Mouse (Mus musculus): ENCODE data around the gene Tmem88.

Gene Tmem88

GRCm38 (mm10) chr11:69416921-69417448, 19.0 kb upstream of the Tmem88 start:
- CTCF ChIA-PET = no interaction called here

DNA sequence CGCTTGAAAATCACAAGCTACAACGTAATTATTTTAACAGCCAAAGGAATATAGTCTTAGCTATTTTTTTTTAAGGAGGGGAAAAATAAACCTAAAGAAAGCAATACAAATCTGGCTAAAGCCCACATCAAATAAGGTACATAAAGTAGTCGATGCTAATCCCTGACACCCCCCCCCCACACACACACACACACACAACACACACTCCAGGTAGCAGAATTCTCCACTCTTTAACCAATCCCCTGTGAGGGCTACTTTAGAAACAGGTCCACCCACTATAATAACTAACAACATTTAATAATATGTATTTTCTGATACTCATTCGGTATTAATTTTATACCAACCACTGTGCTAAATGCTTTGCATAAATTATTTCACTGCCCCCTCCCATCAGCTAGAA, 18.5 kb upstream of the Tmem88 start:
- CTCF ChIA-PET = no interaction called here

DNA sequence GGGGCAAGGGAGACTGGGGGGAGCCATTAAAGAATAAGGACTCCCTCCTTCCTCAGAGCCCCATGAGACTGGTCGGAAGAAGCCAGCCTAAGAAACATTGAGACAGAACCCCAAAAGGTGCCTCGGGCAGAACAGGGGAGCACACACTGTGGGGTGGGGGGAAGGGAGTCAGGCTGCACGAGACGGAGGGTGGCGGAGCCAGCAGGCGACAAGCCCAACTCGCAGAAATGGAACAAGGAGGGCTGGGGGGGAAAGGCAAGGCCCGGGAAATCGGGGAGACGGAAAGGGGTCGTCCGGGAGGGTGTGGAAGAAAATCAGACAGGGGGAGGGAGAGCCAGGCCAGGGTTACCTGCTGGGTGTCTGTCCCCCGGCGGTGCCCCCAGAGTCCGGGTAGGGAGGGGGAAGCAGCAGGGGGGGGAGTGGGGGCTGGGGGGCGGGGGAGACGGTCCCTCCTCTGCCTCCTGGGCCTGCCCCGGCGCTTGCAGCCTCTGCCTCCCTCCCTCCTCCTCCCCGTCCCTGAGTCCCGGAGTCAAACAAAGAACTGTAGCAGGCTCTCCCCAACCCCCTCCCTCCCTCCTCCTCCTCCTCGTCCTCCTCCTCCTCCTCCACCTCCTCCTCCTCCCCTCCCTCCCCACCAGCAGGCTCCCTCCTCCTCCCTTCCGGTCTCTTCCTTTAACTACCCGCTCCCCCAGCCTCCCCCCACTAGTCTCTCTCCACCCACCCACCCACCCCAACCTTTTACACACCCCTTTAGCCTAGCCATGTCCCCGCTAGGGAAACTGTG, 17.8 kb upstream of the Tmem88 start:
- CTCF ChIA-PET = no interaction called here

- CTCF ChIA-PET = no interaction called here
Observed at GRCm38 (mm10) chr11:69415327-69415667, 17.3 kb upstream of the Tmem88 start.

DNA sequence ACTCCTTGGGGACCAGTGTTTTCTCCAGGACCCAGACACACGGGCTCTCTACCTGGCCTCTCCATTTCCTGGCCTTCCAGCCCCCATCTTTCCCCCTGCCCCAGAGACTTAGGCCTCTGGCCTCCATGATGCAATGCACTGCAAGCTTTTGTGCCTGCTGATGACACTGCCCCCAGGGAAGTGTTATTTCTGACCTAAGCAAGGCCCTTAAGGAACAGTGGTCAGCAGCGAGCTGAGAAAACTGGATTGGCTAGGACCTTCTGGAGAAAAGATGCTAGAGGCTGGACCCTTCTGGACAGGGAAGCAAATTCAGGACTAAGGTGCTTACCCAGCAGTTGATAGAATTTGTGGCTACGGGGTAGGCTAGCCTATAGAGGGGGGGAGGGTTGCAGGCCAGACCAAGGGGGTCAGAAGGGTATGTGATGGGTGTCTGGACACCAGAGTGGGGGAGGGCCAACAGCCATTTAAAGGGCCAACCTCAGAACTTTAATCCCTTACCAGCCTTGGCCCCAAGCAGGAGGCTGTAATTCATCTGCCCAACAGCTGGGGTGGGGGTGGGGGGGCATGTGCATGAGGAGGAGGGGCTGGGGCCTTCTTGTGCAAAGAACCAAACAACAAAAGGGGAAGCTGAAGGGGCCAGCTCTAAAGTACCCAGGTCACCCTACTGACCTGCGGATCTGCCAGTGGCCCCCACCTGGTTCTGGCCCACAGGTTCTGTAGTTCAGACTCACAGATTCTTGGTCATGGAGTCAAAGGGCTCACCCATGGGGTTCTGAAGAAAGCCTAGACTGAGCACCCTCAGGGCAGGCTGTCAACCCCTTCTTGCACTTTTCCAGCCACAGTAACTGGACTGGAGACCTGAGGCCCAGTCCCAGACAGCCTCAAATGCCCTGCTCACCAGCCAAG, 16.6 kb upstream of the Tmem88 start:
- CTCF ChIA-PET = interaction anchor here (0.5 to 0.8 kb wide), 3 partner anchors 10 to 199 kb away, joined by 3 to 7 read pairs (median 3); partner anchors contain the start of gene Naa38

DNA sequence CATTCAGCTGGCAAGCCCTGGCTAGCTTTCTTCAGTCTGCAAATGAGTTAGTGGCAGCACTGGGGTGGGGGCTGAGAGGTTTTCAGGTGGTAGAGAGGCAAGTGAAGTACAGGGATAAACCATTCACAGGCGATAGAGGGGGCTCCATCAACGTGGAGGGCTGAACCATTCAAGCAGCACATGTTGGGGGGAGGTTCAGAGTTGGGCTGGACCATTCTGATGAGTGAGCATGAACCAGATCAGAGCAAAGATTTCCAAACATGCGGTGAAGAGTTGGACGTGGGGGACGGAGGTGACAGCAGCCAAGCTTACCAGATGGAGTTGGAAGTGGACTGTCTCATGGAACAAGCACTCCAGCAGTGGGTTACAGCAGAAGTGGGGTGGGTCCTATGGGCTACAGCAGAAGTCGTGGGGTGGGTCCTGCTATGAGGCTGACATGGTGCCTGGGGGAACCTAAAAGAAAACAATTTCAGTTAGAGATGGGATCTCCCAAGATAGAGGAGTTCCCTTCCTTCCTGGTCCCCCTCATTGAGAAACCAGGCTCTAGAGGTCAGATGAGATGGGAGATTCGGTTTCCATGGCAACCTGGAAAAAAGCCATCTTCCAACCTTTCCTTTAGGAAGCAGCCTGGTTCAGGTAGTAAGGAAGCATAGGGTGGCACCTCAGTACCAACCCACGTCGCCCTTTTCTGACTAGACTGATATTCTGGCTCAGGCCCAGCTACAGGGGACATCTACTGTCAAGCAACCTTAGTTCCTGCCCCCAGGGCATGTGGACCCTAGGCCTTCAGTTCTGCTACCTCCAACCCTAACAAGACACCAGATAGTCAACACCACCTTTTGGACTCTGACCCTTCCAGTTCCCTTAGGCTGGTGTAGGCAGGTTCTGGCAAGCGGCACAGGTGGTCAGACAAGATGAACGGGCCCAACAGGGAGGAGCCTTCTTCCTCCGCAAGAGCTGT, 15.5 kb upstream of the Tmem88 start, which contains the start of gene Kdm6b:
Kdm6b (minus strand) TSS at position 455 of the 961 bp plus-strand sequence.
- CTCF ChIA-PET = interaction anchor here (0.6 to 0.8 kb wide), 4 partner anchors 11 to 71 kb away, joined by 3 to 12 read pairs (median 4); partner anchors contain the start of gene Naa38

- CTCF ChIA-PET = interaction anchor here (0.6 kb wide), 2 partner anchors 24 to 70 kb away, joined by 4 to 12 read pairs; no protein-coding TSS in a partner anchor
Observed at GRCm38 (mm10) chr11:69412548-69412947, 14.5 kb upstream of the Tmem88 start.

DNA sequence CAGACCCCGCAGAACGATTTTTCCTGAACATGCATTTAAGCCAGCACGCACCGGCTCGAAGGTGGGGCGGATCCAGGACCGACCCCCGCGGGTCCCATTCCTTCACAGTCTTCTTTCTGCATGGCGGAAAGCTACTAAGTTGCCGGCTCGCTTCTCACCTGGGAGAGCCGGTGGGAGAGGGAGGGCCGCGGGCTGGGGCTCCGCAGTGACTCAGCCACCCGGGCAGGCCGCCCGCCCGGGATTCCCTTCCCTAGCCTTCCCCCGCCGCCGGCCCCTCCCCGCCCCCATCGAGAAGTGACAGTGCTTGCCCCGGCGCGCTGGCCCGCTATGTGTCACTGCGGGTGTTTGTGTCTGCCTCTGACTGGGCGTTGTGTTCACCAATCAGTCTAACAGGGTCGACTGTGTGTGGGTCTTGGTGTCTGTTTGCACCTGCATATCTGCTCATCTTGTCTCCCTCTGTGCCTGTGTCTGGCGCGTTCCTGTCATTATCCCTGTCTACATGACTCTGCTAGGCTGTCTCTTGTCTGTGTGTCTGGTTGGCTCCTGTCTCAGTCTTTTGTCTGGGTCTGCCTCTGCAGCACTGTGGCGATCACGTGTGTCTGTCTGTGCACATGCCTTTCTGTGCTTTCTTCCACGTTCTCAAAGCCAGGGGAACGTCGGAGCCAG, 13.6 kb upstream of the Tmem88 start:
- CTCF ChIA-PET = interaction anchor here (0.6 kb wide), 2 partner anchors 27 to 83 kb away, joined by 4 to 8 read pairs; no protein-coding TSS in a partner anchor

DNA sequence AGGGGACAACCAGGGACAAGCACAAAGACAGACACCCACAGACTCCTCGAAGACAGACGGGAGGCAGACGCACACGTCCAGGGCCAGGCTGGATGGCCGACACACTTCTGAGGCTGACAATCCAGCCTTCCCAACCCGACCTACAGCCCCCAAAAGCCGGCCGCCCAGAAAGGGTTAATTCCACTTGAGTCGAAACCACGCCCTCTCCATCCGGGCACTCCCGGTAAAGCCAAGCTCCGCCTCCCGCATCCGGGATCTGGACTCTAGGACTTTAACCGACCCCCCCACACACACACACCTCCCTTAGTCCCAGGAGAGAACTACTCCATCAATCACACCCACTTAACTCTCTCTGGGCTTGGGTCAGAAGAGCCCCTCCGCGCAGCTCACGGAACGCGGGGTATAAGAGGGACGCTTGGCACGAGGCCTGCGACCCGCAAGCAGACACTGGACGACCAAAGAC, 13.1 kb upstream of the Tmem88 start:
- CTCF ChIA-PET = interaction anchor here (0.6 kb wide), 1 partner anchor 83 kb away, joined by 8 read pairs; no protein-coding TSS in a partner anchor

GRCm38 (mm10) chr11:69410310-69411072, 12.5 kb upstream of the Tmem88 start:
- CTCF ChIA-PET = no interaction called here

GRCm38 (mm10) chr11:69410045-69410309, 11.9 kb upstream of the Tmem88 start:
- CTCF ChIA-PET = no interaction called here

DNA sequence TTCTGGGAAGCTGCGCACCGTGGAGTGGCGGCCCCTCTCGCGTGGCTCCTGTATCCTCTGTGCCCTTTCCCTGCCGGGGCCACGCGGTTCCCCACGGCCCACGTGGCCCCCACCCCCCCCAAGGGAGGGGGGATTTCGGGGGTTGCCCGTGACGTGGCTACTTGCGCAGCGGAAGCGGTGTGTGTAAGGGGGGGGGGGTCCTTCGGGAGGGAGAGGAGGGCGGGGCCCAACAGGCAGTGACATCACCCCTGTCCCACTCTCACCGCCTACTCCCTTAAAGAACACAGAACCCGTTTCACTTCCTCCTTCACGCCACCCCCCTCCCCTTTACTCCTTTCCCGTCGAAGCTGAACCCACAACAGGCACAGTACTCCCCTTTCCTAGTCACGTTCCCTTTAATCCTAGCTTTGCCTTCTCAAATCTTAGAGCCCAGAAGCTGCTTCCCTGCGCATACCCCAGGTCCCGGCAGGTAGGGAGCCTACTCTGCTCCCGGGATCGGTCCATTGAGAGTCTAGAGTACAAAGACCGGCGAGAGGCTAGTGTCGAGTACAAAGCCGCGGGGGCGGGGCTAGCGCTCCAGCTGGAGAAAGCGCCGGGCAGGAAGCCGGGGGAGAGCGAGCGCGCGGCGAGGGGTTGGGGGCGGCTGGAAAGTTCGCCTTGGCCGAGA, 11.5 kb upstream of the Tmem88 start:
- CTCF ChIA-PET = interaction anchor here (0.5 to 0.6 kb wide), 3 partner anchors 22 to 1417 kb away, joined by 3 to 12 read pairs (median 3); no protein-coding TSS in a partner anchor

- CTCF ChIA-PET = interaction anchor here (0.5 to 1.0 kb wide), 5 partner anchors 10 to 1418 kb away, joined by 3 to 12 read pairs (median 3); no protein-coding TSS in a partner anchor
Observed at GRCm38 (mm10) chr11:69408541-69409377, 10.7 kb upstream of the Tmem88 start.

GRCm38 (mm10) chr11:69407724-69408004, 9.6 kb upstream of the Tmem88 start:
- CTCF ChIA-PET = interaction anchor here (0.6 to 1.3 kb wide), 2 partner anchors 22 to 25 kb away, joined by 3 read pairs; no protein-coding TSS in a partner anchor

DNA sequence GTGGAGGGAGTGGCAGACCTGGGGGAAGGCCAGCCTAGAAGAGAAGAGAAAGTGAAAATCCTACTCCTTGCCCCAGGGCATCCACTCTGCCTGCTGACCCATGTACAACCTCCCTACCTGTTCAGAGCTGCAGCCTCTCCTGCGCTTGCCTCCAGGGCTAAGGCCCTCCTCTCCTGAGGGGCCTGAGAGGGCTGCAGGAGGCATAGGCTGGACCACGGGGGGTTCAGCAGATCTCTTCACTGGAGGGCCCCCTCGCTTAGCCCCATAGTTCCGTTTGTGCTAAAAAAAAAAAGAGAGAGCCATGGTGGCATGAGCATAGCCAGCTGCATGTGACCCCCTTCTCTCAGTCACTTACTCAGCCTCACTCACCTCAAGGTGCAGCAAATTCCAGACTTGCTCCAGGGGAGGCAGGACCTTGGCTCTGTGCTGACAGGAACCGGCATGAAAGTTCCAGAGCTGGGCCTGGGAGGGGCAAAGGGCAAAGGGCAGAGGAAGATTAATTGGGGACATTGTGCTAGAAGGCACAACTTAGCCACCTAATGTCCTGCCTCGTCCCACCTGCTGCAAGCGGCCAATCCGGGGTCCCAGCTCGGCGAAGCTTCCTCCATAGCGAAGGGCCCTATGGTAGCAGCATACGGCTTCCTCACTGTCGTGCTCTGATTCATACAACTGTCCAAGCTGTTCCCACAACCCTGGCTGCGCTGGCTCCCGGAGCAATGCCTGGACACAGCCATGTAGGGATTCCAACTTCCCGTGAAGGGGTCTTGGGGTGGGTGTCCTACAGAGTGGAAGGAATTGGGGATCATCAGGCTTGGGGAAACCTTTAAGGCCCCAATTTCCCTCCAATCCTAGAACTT, 9.1 kb upstream of the Tmem88 start:
- CTCF ChIA-PET = interaction anchor here (1.3 kb wide), 1 partner anchor 23 kb away, joined by 3 read pairs; no protein-coding TSS in a partner anchor

- CTCF ChIA-PET = interaction anchor here (1.3 kb wide), 1 partner anchor 24 kb away, joined by 3 read pairs; no protein-coding TSS in a partner anchor
Observed at GRCm38 (mm10) chr11:69406282-69406681, 8.2 kb upstream of the Tmem88 start.
